Mouse (Mus musculus) limb, embryonic 10.5 days (tissue): ENCODE data around the gene Pou2f3. TPM values are rescaled to one million over a fixed set of nuclear protein-coding genes. Genes with fewer than 3 reads are reported as not detected.
A peak's percentile ranks its signal among the peaks of the same experiment; 100 is the strongest.
"Not testable (repeated sequence)": the region's sequence is repeated elsewhere in the genome, so short reads cannot be mapped to it uniquely, and the experiment has no call there.

Experiments used
- DNase-seq: peaks from one replicate; pipeline ENCODE4 v3.0.0-alpha.2; 2017; ENCODE audit warnings: low spot score
- H3K27ac ChIP-seq: fragments of 300-500 bp; sonication (generic); 2 replicates; pipeline ENCODE4 v1.5.1; 2016; ENCODE audit warnings: mild to moderate bottlenecking
- H3K27me3 ChIP-seq: fragments of 300-500 bp; sonication (generic); 2 replicates; pipeline ENCODE4 v1.6.1; 2016; ENCODE audit warnings: low read depth, mild to moderate bottlenecking; ENCODE audit not compliant: poor library complexity, severe bottlenecking
- H3K36me3 ChIP-seq: fragments of 300-500 bp; sonication (generic); 2 replicates; pipeline ENCODE4 v1.6.1; 2016; ENCODE audit warnings: mild to moderate bottlenecking, moderate library complexity
- H3K4me1 ChIP-seq: fragments of 300-500 bp; sonication (generic); 2 replicates; pipeline ENCODE4 v1.6.1; 2016
- H3K4me3 ChIP-seq: fragments of 300-500 bp; sonication (generic); 2 replicates; pipeline ENCODE4 v1.5.1; 2016; ENCODE audit warnings: mild to moderate bottlenecking, moderate library complexity
- H3K9me3 ChIP-seq: fragments of 300-500 bp; sonication (generic); replicated peaks from 2 replicates; pipeline ENCODE4 v1.6.1; 2016; ENCODE audit warnings: mild to moderate bottlenecking
- WGBS: fragments of 180-500 bp; shearing (Covaris S2); methylation state at CpG from one replicate; pipeline ENCODE4 v1.1.7; 2016; 5-methylcytosine and 5-hydroxymethylcytosine counted together
- polyA plus RNA-seq: library from polyadenylated mRNA; unstranded; fragments of >200 nt; fragmentation: Nextera tagmentation; extraction: Ambion mirVana; gene quantifications from 2 replicates; pipeline ENCODE4 v1.2.1, GENCODE M21; 2016

Gene Pou2f3
- polyA plus RNA-seq, 1 experiment from 2014 or later = 0.08 TPM

- Histone ChIP-seq H3K9me3 (no peaks in the 10 kb centered on the region), H3K27ac (no peak overlapping the region), H3K36me3 (no peaks in the 10 kb centered on the region), H3K27me3 (no peaks in the 10 kb centered on the region), H3K4me1 (peaks cover 11% of the 10 kb centered on the region; the same call in 1 of the 2 replicates), H3K4me3 (no peak overlapping the region)
- WGBS = 8% methylated on average over 4 of the region's 4 CpGs
- peak; percentile 70 for DNase-seq
Observed at GRCm38 (mm10) chr9:43141839-43142238, 68.3 kb downstream of the Pou2f3 start.

- 84% methylated on average over 3 of the region's 3 CpGs for WGBS
- no peak for DNase-seq
- Histone ChIP-seq H3K27me3 (no peaks in the 10 kb centered on the region), H3K4me1 (peaks cover 28% of the 10 kb centered on the region), H3K9me3 (no peaks in the 10 kb centered on the region), H3K36me3 (no peaks in the 10 kb centered on the region), H3K4me3 (no peak overlapping the region), H3K27ac (no peak overlapping the region)
Observed at GRCm38 (mm10) chr9:43133525-43133924, 76.6 kb downstream of the Pou2f3 start.

GRCm38 (mm10) chr9:43132380-43132779 lies 77.8 kb downstream of the Pou2f3 start:
- peaks cover 28% of the 10 kb centered on the region for H3K4me1 ChIP-seq
- H3K27ac ChIP-seq = no peak overlapping the region
- no peaks in the 10 kb centered on the region for H3K9me3 ChIP-seq
- no peaks in the 10 kb centered on the region for H3K36me3 ChIP-seq
- 40% methylated on average over 4 of the region's 4 CpGs for WGBS
- no peak overlapping the region for H3K4me3 ChIP-seq
- no peaks in the 10 kb centered on the region for H3K27me3 ChIP-seq
- no peak for DNase-seq

- WGBS = 78% methylated on average over 5 of the region's 5 CpGs
- H3K4me1 ChIP-seq = peaks cover 28% of the 10 kb centered on the region
- no peak for DNase-seq
- no peaks in the 10 kb centered on the region for H3K36me3 ChIP-seq
- no peak overlapping the region for H3K4me3 ChIP-seq
- H3K9me3 ChIP-seq = no peaks in the 10 kb centered on the region
- H3K27ac ChIP-seq = no peak overlapping the region
- H3K27me3 ChIP-seq = no peaks in the 10 kb centered on the region
Observed at GRCm38 (mm10) chr9:43131940-43132339, 78.2 kb downstream of the Pou2f3 start.

GRCm38 (mm10) chr9:43130684-43131083 lies 79.5 kb downstream of the Pou2f3 start:
- H3K4me1 ChIP-seq = peaks cover 28% of the 10 kb centered on the region
- WGBS = 96% methylated on average over 2 of the region's 2 CpGs
- H3K36me3 ChIP-seq = no peaks in the 10 kb centered on the region
- no peaks in the 10 kb centered on the region for H3K9me3 ChIP-seq
- DNase-seq = no peak
- H3K27me3 ChIP-seq = no peaks in the 10 kb centered on the region
- no peak overlapping the region for H3K4me3 ChIP-seq
- H3K27ac ChIP-seq = no peak overlapping the region

GRCm38 (mm10) chr9:43127101-43127787 lies 82.9 kb downstream of the Pou2f3 start:
- DNase-seq = no peak
- no peak overlapping the region for H3K4me3 ChIP-seq
- no peak overlapping the region for H3K27ac ChIP-seq
- H3K36me3 ChIP-seq = no peaks in the 10 kb centered on the region
- H3K9me3 ChIP-seq = no peaks in the 10 kb centered on the region
- H3K27me3 ChIP-seq = no peaks in the 10 kb centered on the region
- H3K4me1 ChIP-seq = peaks cover 23% of the 10 kb centered on the region
- 81% methylated on average over 10 of the region's 10 CpGs for WGBS

GRCm38 (mm10) chr9:43122379-43122778 lies 87.8 kb downstream of the Pou2f3 start:
- peaks cover 3% of the 10 kb centered on the region; the same call in 1 of the 2 replicates for H3K27me3 ChIP-seq
- 46% methylated on average over 1 of the region's 1 CpGs for WGBS
- H3K27ac ChIP-seq = no peak overlapping the region
- H3K9me3 ChIP-seq = no peaks in the 10 kb centered on the region
- H3K36me3 ChIP-seq = no peaks in the 10 kb centered on the region
- DNase-seq = no peak
- no peak overlapping the region for H3K4me3 ChIP-seq
- H3K4me1 ChIP-seq = no peaks in the 10 kb centered on the region

GRCm38 (mm10) chr9:43121948-43122347 lies 88.2 kb downstream of the Pou2f3 start:
- 91% methylated on average over 2 of the region's 2 CpGs for WGBS
- not testable (repeated sequence) for H3K27ac ChIP-seq, H3K4me3 ChIP-seq, H3K9me3 ChIP-seq, DNase-seq, H3K4me1 ChIP-seq, H3K27me3 ChIP-seq, H3K36me3 ChIP-seq

GRCm38 (mm10) chr9:43116997-43117336 lies 93.2 kb downstream of the Pou2f3 start:
- Histone ChIP-seq H3K4me1 (peaks cover 14% of the 10 kb centered on the region; the same call in 1 of the 2 replicates), H3K27me3 (peaks cover 12% of the 10 kb centered on the region; the same call in 1 of the 2 replicates), H3K9me3 (no peaks in the 10 kb centered on the region), H3K4me3 (0 out of 2 replicates have a peak overlapping the region, but pooled peaks have one; percentile 91), H3K27ac (no peak overlapping the region), H3K36me3 (no peaks in the 10 kb centered on the region)
- no peak for DNase-seq
- WGBS = 81% methylated on average over 6 of the region's 6 CpGs

GRCm38 (mm10) chr9:43116134-43116996 lies 93.8 kb downstream of the Pou2f3 start, which contains the start of gene Tmem136:
Tmem136 (minus strand) TSS chr9:43116570.
- Histone ChIP-seq H3K9me3 (no peaks in the 10 kb centered on the region), H3K36me3 (peaks cover 5% of the 10 kb centered on the region), H3K4me1 (peaks cover 14% of the 10 kb centered on the region; the same call in 1 of the 2 replicates), H3K4me3 (peak within 1 kb of the TSS; percentile 91), H3K27ac (peak within 1 kb of the TSS; percentile 81), H3K27me3 (peaks cover 12% of the 10 kb centered on the region; the same call in 1 of the 2 replicates)
- 3% methylated on average over 55 of the region's 55 CpGs for WGBS
- peak; percentile 75 for DNase-seq

- H3K9me3 ChIP-seq = no peaks in the 10 kb centered on the region
- H3K27me3 ChIP-seq = peaks cover 12% of the 10 kb centered on the region; the same call in 1 of the 2 replicates
- H3K27ac ChIP-seq = peak overlapping the region; percentile 81
- DNase-seq = no peak
- 35% methylated on average over 12 of the region's 12 CpGs for WGBS
- peaks cover 14% of the 10 kb centered on the region; the same call in 1 of the 2 replicates for H3K4me1 ChIP-seq
- peak overlapping the region; percentile 91 for H3K4me3 ChIP-seq
- H3K36me3 ChIP-seq = peaks cover 13% of the 10 kb centered on the region
Observed at GRCm38 (mm10) chr9:43115431-43116133, 94.6 kb downstream of the Pou2f3 start.

GRCm38 (mm10) chr9:43114833-43115232 lies 95.3 kb downstream of the Pou2f3 start:
- Histone ChIP-seq H3K4me3 (no peak overlapping the region), H3K27me3 (peaks cover 12% of the 10 kb centered on the region; the same call in 1 of the 2 replicates), H3K27ac (no peak overlapping the region), H3K36me3 (peaks cover 20% of the 10 kb centered on the region), H3K9me3 (no peaks in the 10 kb centered on the region), H3K4me1 (peaks cover 14% of the 10 kb centered on the region; the same call in 1 of the 2 replicates)
- no peak for DNase-seq
- WGBS = 96% methylated on average over 4 of the region's 4 CpGs
